Mouse (Mus musculus) embryonic stem cell, embryonic (primary cell): ENCODE measurements around the gene Lrp5.

Experiments used
- CTCF ChIA-PET, 4 experiments: fragments of 300-600 bp in 2 of 4; fragments of 350-600 bp in 2 of 4; sonication (Branson Sonifier 250); formaldehyde crosslinking; loops; one replicate each; lab custom pipeline; 2022; ENCODE audit warnings: inconsistent platforms in 2 of 4; lab: Charles Lee
- POLR2A ChIA-PET, 4 experiments: fragments of 300-600 bp in 2 of 4; fragments of 350-600 bp in 2 of 4; sonication (Branson Sonifier 250); formaldehyde crosslinking; loops; one replicate each; lab custom pipeline; 2022; ENCODE audit warnings: antibody characterized with exemption in 4 of 4, inconsistent platforms in 1 of 4; lab: Charles Lee

The Lrp5 gene

GRCm38 (mm10) chr19:3654058-3654457 is 32.3 kb downstream of the Lrp5 start:
- CTCF ChIA-PET = interaction anchor here (0.5 to 2.5 kb wide), 12 partner anchors 19 to 435 kb away, joined by 3 to 8 read pairs (median 4); partner anchors contain the start of gene Nudt8 (in 1 of the 4)
- POLR2A ChIA-PET = interaction anchor here in 2 of 4 experiments (0.7 to 1.4 kb wide), 10 partner anchors 9 to 121 kb away, joined by 3 to 5 read pairs (median 4); partner anchors contain the start of gene 1810055G02Rik (in 2 of the 2)

- ChIA-PET CTCF (interaction anchor here (0.5 to 2.3 kb wide), 9 partner anchors 16 to 347 kb away, joined by 3 to 8 read pairs (median 5); partner anchors contain the start of gene Nudt8 (in 1 of the 4)), POLR2A (interaction anchor here in 2 of 4 experiments (0.8 to 1.4 kb wide), 8 partner anchors 9 to 121 kb away, joined by 3 to 5 read pairs (median 4); partner anchors contain the start of gene 1810055G02Rik (in 2 of the 2))
Measured at GRCm38 (mm10) chr19:3653508-3653907, 32.9 kb downstream of the Lrp5 start.

GRCm38 (mm10) chr19:3651989-3652388 is 34.4 kb downstream of the Lrp5 start:
- POLR2A ChIA-PET = interaction anchor here in 2 of 4 experiments (0.5 to 1.7 kb wide), 6 partner anchors 14 to 83 kb away, joined by 3 to 5 read pairs (median 4); no protein-coding TSS in a partner anchor
- CTCF ChIA-PET = interaction anchor here in 2 of 4 experiments (1.2 to 2.3 kb wide), 3 partner anchors 17 to 67 kb away, joined by 3 to 8 read pairs (median 5); no protein-coding TSS in a partner anchor

- CTCF ChIA-PET = interaction anchor here in 1 of 4 experiments (1.2 to 1.9 kb wide), 3 partner anchors 12 to 47 kb away, joined by 3 to 5 read pairs (median 3); no protein-coding TSS in a partner anchor
- POLR2A ChIA-PET = interaction anchor here in 2 of 4 experiments (1.2 to 1.7 kb wide), 3 partner anchors 23 to 337 kb away, joined by 3 to 5 read pairs (median 4); no protein-coding TSS in a partner anchor
Measured at GRCm38 (mm10) chr19:3651220-3651619, 35.1 kb downstream of the Lrp5 start.

- CTCF ChIA-PET = interaction anchor here (0.6 to 1.9 kb wide), 8 partner anchors 11 to 199 kb away, joined by 3 to 8 read pairs (median 3); no protein-coding TSS in a partner anchor
- POLR2A ChIA-PET = interaction anchor here in 2 of 4 experiments (1.1 to 2.7 kb wide), 4 partner anchors 58 to 338 kb away, joined by 3 to 7 read pairs (median 4); partner anchors contain the start of gene 1810055G02Rik (in 1 of the 2)
Measured at GRCm38 (mm10) chr19:3650448-3650847, 35.9 kb downstream of the Lrp5 start.

GRCm38 (mm10) chr19:3648830-3649450 is 37.4 kb downstream of the Lrp5 start:
- ChIA-PET CTCF (interaction anchor here in 3 of 4 experiments (1.0 to 1.9 kb wide), 7 partner anchors 10 to 59 kb away, joined by 3 to 6 read pairs (median 3); partner anchors contain the start of gene 1810055G02Rik (in 1 of the 3)), POLR2A (interaction anchor here in 2 of 4 experiments (0.6 to 2.7 kb wide), 8 partner anchors 16 to 157 kb away, joined by 3 to 7 read pairs (median 4); partner anchors contain the start of genes 1810055G02Rik (in 2 of the 2) and Lrp5 (in 1 of the 2))

GRCm38 (mm10) chr19:3647999-3648398 is 38.4 kb downstream of the Lrp5 start:
- POLR2A ChIA-PET = interaction anchor here in 1 of 4 experiments (1.3 kb wide), 1 partner anchor 20 kb away, joined by 4 read pairs; no protein-coding TSS in a partner anchor
- CTCF ChIA-PET = interaction anchor here in 2 of 4 experiments (0.6 to 1.7 kb wide), 2 partner anchors 24 kb away, joined by 3 read pairs; no protein-coding TSS in a partner anchor

GRCm38 (mm10) chr19:3645813-3646212 is 40.6 kb downstream of the Lrp5 start:
- CTCF ChIA-PET = interaction anchor here in 1 of 4 experiments (0.6 to 1.6 kb wide), 2 partner anchors 21 to 198 kb away, joined by 4 read pairs; no protein-coding TSS in a partner anchor

GRCm38 (mm10) chr19:3645318-3645717 is 41.0 kb downstream of the Lrp5 start:
- POLR2A ChIA-PET = interaction anchor here in 2 of 4 experiments (0.9 to 1.9 kb wide), 8 partner anchors 8 to 112 kb away, joined by 3 to 5 read pairs (median 4); partner anchors contain the start of gene 1810055G02Rik (in 1 of the 2)
- CTCF ChIA-PET = interaction anchor here in 2 of 4 experiments (0.6 to 1.6 kb wide), 3 partner anchors 12 to 198 kb away, joined by 4 read pairs; no protein-coding TSS in a partner anchor

More at GRCm38 (mm10) chr19:3645813-3646212, 40.6 kb downstream of the Lrp5 start:
- POLR2A ChIA-PET = interaction anchor here in 2 of 4 experiments (0.9 to 1.9 kb wide), 8 partner anchors 8 to 112 kb away, joined by 3 to 5 read pairs (median 4); partner anchors contain the start of gene 1810055G02Rik (in 1 of the 2)

- ChIA-PET POLR2A (interaction anchor here in 2 of 4 experiments (0.6 to 1.7 kb wide), 9 partner anchors 11 to 100 kb away, joined by 3 to 4 read pairs (median 3); no protein-coding TSS in a partner anchor), CTCF (interaction anchor here in 3 of 4 experiments (0.5 to 2.1 kb wide), 6 partner anchors 10 to 79 kb away, joined by 3 to 6 read pairs (median 4); no protein-coding TSS in a partner anchor)
Measured at GRCm38 (mm10) chr19:3639561-3639960, 46.8 kb downstream of the Lrp5 start.

- POLR2A ChIA-PET = interaction anchor here in 2 of 4 experiments (0.8 to 1.7 kb wide), 7 partner anchors 10 to 101 kb away, joined by 3 to 4 read pairs (median 3); no protein-coding TSS in a partner anchor
Measured at GRCm38 (mm10) chr19:3638698-3639097, 47.7 kb downstream of the Lrp5 start.

GRCm38 (mm10) chr19:3632018-3632417 is 54.3 kb downstream of the Lrp5 start:
- ChIA-PET POLR2A (interaction anchor here in 2 of 4 experiments (0.6 to 1.3 kb wide), 4 partner anchors 9 to 73 kb away, joined by 3 to 9 read pairs (median 4); no protein-coding TSS in a partner anchor), CTCF (interaction anchor here in 1 of 4 experiments (0.9 to 1.0 kb wide), 2 partner anchors 8 to 10 kb away, joined by 4 read pairs; no protein-coding TSS in a partner anchor)

More at GRCm38 (mm10) chr19:3638698-3639097, 47.7 kb downstream of the Lrp5 start:
- CTCF ChIA-PET = interaction anchor here in 3 of 4 experiments (0.6 to 2.1 kb wide), 6 partner anchors 8 to 80 kb away, joined by 3 to 10 read pairs (median 4); no protein-coding TSS in a partner anchor

- ChIA-PET POLR2A (interaction anchor here in 1 of 4 experiments (1.3 kb wide), 1 partner anchor 9 kb away, joined by 3 read pairs; no protein-coding TSS in a partner anchor), CTCF (interaction anchor here in 1 of 4 experiments (1.1 kb wide), 1 partner anchor 87 kb away, joined by 3 read pairs; no protein-coding TSS in a partner anchor)
Measured at GRCm38 (mm10) chr19:3631431-3631830, 54.9 kb downstream of the Lrp5 start.

- POLR2A ChIA-PET = interaction anchor here in 2 of 4 experiments (0.6 to 1.4 kb wide), 4 partner anchors 10 to 1126 kb away, joined by 3 read pairs; partner anchors contain the start of genes 1810055G02Rik (in 1 of the 2) and Rbm4b (in 1 of the 2)
Measured at GRCm38 (mm10) chr19:3630486-3630885, 55.9 kb downstream of the Lrp5 start.

GRCm38 (mm10) chr19:3630027-3630426 is 56.3 kb downstream of the Lrp5 start:
- CTCF ChIA-PET = interaction anchor here in 3 of 4 experiments (0.5 to 1.7 kb wide), 4 partner anchors 45 to 357 kb away, joined by 3 to 6 read pairs (median 4); no protein-coding TSS in a partner anchor
- POLR2A ChIA-PET = interaction anchor here in 2 of 4 experiments (0.6 to 1.4 kb wide), 7 partner anchors 11 to 1126 kb away, joined by 3 read pairs; partner anchors contain the start of genes 1810055G02Rik (in 1 of the 2) and Rbm4b (in 1 of the 2)

More at GRCm38 (mm10) chr19:3630486-3630885, 55.9 kb downstream of the Lrp5 start:
- CTCF ChIA-PET = interaction anchor here in 1 of 4 experiments (1.1 kb wide), 1 partner anchor 88 kb away, joined by 3 read pairs; no protein-coding TSS in a partner anchor

GRCm38 (mm10) chr19:3628223-3628622 is 58.1 kb downstream of the Lrp5 start:
- POLR2A ChIA-PET = interaction anchor here in 2 of 4 experiments (1.0 to 1.2 kb wide), 2 partner anchors 11 to 16 kb away, joined by 3 read pairs; no protein-coding TSS in a partner anchor
- CTCF ChIA-PET = interaction anchor here in 2 of 4 experiments (1.1 to 1.7 kb wide), 3 partner anchors 8 to 96 kb away, joined by 3 to 4 read pairs (median 3); no protein-coding TSS in a partner anchor
